9 mouse cellular contexts compared by ENCODE assay signal in genomic region chr13:91723108-91723735, GRCm38 (mm10). TPM values are rescaled to one million over a fixed set of nuclear protein-coding genes. Genes with fewer than 3 reads are reported as not detected.
DNase-seq lines count a peak whose midpoint lies in the region; ATAC-seq and TF ChIP-seq lines count a peak whose summit lies in the region.
"Had no signal": no experiment of that assay in that cellular context is flagged by ENCODE, and none has a peak within 500 bp of the region (broad histone marks: within the 10 kb centered on the region; RNA-seq: fewer than 3 reads in every experiment).

No protein-coding gene starts in this region.

- no peaks in the 10 kb centered on the region for H3K4me1 ChIP-seq in forebrain, embryonic 11.5 days (replicated peaks; ENCODE audit: control insufficient read depth, insufficient read depth, low read length)
- no peaks in the 10 kb centered on the region for H3K4me1 ChIP-seq in forebrain, embryonic 10.5 days
- H3K4me1 ChIP-seq in cortical plate, adult 2 months (ENCODE audit: control insufficient read depth, insufficient read depth, low read length), result no peaks in the 10 kb centered on the region
- H3K4me1 ChIP-seq: limb, embryonic 15.5 days had no signal

- no peak overlapping the region for H3K4me3 ChIP-seq in forebrain, embryonic 11.5 days (ENCODE audit: low read depth, low read length)
- no peak overlapping the region for H3K4me3 ChIP-seq in forebrain, embryonic 10.5 days
- no peak overlapping the region for H3K4me3 ChIP-seq in cortical plate, adult 2 months (ENCODE audit: insufficient read depth, low read length)
- H3K4me3 ChIP-seq: limb, embryonic 15.5 days had no signal

- peak; percentile 50 for TF ChIP-seq CTCF in cortical plate, adult 2 months (IDR thresholded peaks at IDR 0.05; ENCODE audit: extremely low read depth, insufficient read depth, low read length)

- H3K27me3 ChIP-seq in forebrain, embryonic 11.5 days (ENCODE audit: control insufficient read depth, insufficient read depth, low read length), result no peaks in the 10 kb centered on the region
- H3K27me3 ChIP-seq in forebrain, embryonic 10.5 days (ENCODE audit: poor library complexity, severe bottlenecking), result no peaks in the 10 kb centered on the region
- H3K27me3 ChIP-seq: limb, embryonic 15.5 days had no signal

- DNase-seq in forebrain, embryonic 11.5 days (ENCODE audit: low spot score), result no peak
- no peak for DNase-seq in forebrain, embryonic 10.5 days (ENCODE audit: extremely low spot score, low spot score)
- peak; percentile 14 for DNase-seq in 3134 (ENCODE audit: extremely low read depth, insufficient read length, low spot score)
- DNase-seq in kidney, postnatal 10 days, result peak; percentile 15
- no peak for DNase-seq in right cerebral cortex, postnatal 25 days
- DNase-seq in adrenal gland, adult 18-20 months (ENCODE audit: low spot score in 2 of 2), result no peak

- H3K27ac ChIP-seq in forebrain, embryonic 11.5 days (ENCODE audit: low read depth, low read length), result no peak overlapping the region
- H3K27ac ChIP-seq in forebrain, embryonic 10.5 days, result no peak overlapping the region
- H3K27ac ChIP-seq in cortical plate, adult 2 months (ENCODE audit: insufficient read depth, low read length), result no peak overlapping the region
- H3K27ac ChIP-seq: limb, embryonic 15.5 days had no signal

- no peak overlapping the region for H3K4me2 ChIP-seq in forebrain, embryonic 11.5 days (ENCODE audit: low read depth, low read length, severe bottlenecking)
- H3K4me2 ChIP-seq: limb, embryonic 15.5 days had no signal

- TF ChIP-seq POLR2A in cortical plate, adult 2 months (IDR thresholded peaks at IDR 0.05; ENCODE audit: extremely low read depth, insufficient read depth, low read length), result no peak

- H3K9me3 ChIP-seq in forebrain, embryonic 11.5 days (ENCODE audit: control insufficient read depth, low read length), result no peaks in the 10 kb centered on the region
- H3K9me3 ChIP-seq in forebrain, embryonic 10.5 days, result no peaks in the 10 kb centered on the region
- H3K9me3 ChIP-seq: limb, embryonic 15.5 days had no signal

- H3K9ac ChIP-seq in forebrain, embryonic 11.5 days (ENCODE audit: low read length), result no peak overlapping the region
- H3K9ac ChIP-seq: limb, embryonic 15.5 days had no signal

- ATAC-seq in forebrain, embryonic 11.5 days (replicated peaks; ENCODE audit: low FRiP score), result peak; percentile 63
- no peak for ATAC-seq in erythroid progenitor cell, adult 5-6 weeks (replicated peaks; ENCODE audit: low FRiP score, poor library complexity, severe bottlenecking)

- 69% methylated on average over 8 of the region's 8 CpGs for WGBS in forebrain, embryonic 11.5 days
- 66% methylated on average over 8 of the region's 8 CpGs for WGBS in forebrain, embryonic 10.5 days

- H3K36me3 ChIP-seq in forebrain, embryonic 11.5 days (ENCODE audit: control insufficient read depth, insufficient read depth, low read length), result no peaks in the 10 kb centered on the region
- H3K36me3 ChIP-seq in forebrain, embryonic 10.5 days (replicated peaks), result no peaks in the 10 kb centered on the region
- H3K36me3 ChIP-seq: limb, embryonic 15.5 days had no signal

RNA-seq across cellular contexts. Expression of gene Acot12, which starts 18.1 kb away (rescaled TPM):
- polyA plus RNA-seq in forebrain, embryonic 11.5 days (2014; fragmentation: Nextera tagmentation; extraction: Ambion mirVana), result not detected in 2 replicates
- polyA plus RNA-seq in forebrain, embryonic 10.5 days (2016; fragmentation: Nextera tagmentation; extraction: Ambion mirVana), result not detected in 2 replicates
- polyA plus RNA-seq in cortical plate, adult 2 months (2012; rRNA removed), result 0.13 and 0.45 TPM in 2 replicates
- total RNA-seq in erythroid progenitor cell, adult 5-6 weeks (2015; ENCODE audit: low replicate concordance), result not detected in 2 replicates
- total RNA-seq in erythroid progenitor cell, adult 5-6 weeks (2017; ENCODE audit: low replicate concordance), result not detected in 2 replicates
- total RNA-seq in adrenal gland, adult 18-20 months (2021), result 1 to 10 TPM in 1 of 2 experiments, under 1 TPM in 1; 0.93 to 3.5 TPM
- polyA plus RNA-seq: limb, embryonic 15.5 days had no signal

Comparison
In these comparisons a context has a peak if more than half of its experiments do, and no peak if none do; other contexts are left out.
1. DNase-seq: peak in 3134 (single experiment) and kidney, postnatal 10 days (single experiment); none in forebrain, embryonic 11.5 days (single experiment), forebrain, embryonic 10.5 days (single experiment), right cerebral cortex, postnatal 25 days (single experiment) and adrenal gland, adult 18-20 months (0 of 2).